Mouse (Mus musculus) forebrain, embryonic 14.5 days (tissue): ENCODE measurements at regions not wholly inside any gene's neighbourhood (a gene's known extent, or its start where the extent isn't known, plus 50 kb on each side); places are given as distances from the start of the nearest gene placed in this dataset.

Source experiments
- ATAC-seq: fragments of 200-750 bp; cut with Nextera tagmentation; 2 replicates; pipeline ENCODE4 v1.8.0; 2017; ENCODE audit warnings: mild to moderate bottlenecking, moderate library complexity
- DNase-seq: peaks from one replicate; pipeline ENCODE4 v3.0.0-alpha.2; 2015; ENCODE audit warnings: low spot score
- H3K27ac ChIP-seq: fragments of 300-500 bp; sonication (generic); 2 replicates; pipeline ENCODE4 v1.5.1; 2014; ENCODE audit warnings: low read depth, mild to moderate bottlenecking, control low read depth, low read length, moderate library complexity
- H3K27me3 ChIP-seq: fragments of 300-500 bp; sonication (generic); replicated peaks from 2 replicates; pipeline ENCODE4 v1.6.1; 2014; ENCODE audit warnings: low read length, control low read depth, mixed read lengths; ENCODE audit not compliant: control insufficient read depth, insufficient read depth
- H3K36me3 ChIP-seq: fragments of 300-500 bp; sonication (generic); 2 replicates; pipeline ENCODE4 v1.6.1; 2014; ENCODE audit warnings: low read length, control low read depth; ENCODE audit not compliant: control insufficient read depth, insufficient read depth
- H3K4me1 ChIP-seq: fragments of 300-500 bp; sonication (generic); 2 replicates; pipeline ENCODE4 v1.6.1; 2014; ENCODE audit warnings: antibody characterized with exemption, low read length, control low read depth; ENCODE audit not compliant: control insufficient read depth, insufficient read depth
- H3K4me2 ChIP-seq: fragments of 300-500 bp; sonication (generic); 2 replicates; pipeline ENCODE4 v1.6.1; 2014; ENCODE audit warnings: mild to moderate bottlenecking, control low read depth, low read length
- H3K4me3 ChIP-seq: fragments of 300-500 bp; sonication (generic); 2 replicates; pipeline ENCODE4 v1.5.1; 2014; ENCODE audit warnings: low read depth, low read length, control low read depth
- H3K9ac ChIP-seq: fragments of 300-500 bp; sonication (generic); 2 replicates; pipeline ENCODE4 v1.6.1; 2014; ENCODE audit warnings: mild to moderate bottlenecking, low read length, control low read depth, moderate library complexity
- H3K9me3 ChIP-seq: fragments of 300-500 bp; sonication (generic); replicated peaks from 2 replicates; pipeline ENCODE4 v1.6.1; 2016; ENCODE audit warnings: low read length, control low read depth, mixed read lengths; ENCODE audit not compliant: control insufficient read depth
- whole genome bisulfite sequencing: fragments of 180-500 bp; shearing (Covaris S2); extraction: QIAGEN DNeasy Blood & Tissue Kit; methylation state at CpG from one replicate; pipeline ENCODE4 v1.1.7; 2014; 5-methylcytosine and 5-hydroxymethylcytosine counted together

GRCm38 (mm10) chr12:77788273-77788672 is 405.8 kb upstream of the Gm6657 start:
- 74% methylated on average over 2 of the region's 2 CpGs for WGBS
- Histone ChIP-seq H3K27me3 (0 out of 2 replicates have a peak, but pooled peaks cover 5% of the 10 kb centered on the region), H3K4me1 (peaks cover 12% of the 10 kb centered on the region), H3K4me2 (no peak overlapping the region), H3K4me3 (no peak overlapping the region), H3K9me3 (no peaks in the 10 kb centered on the region), H3K27ac (no peak overlapping the region), H3K36me3 (no peaks in the 10 kb centered on the region), H3K9ac (no peak overlapping the region)
- DNase-seq = no peak
- no peak for ATAC-seq

GRCm38 (mm10) chr12:77789427-77789826 is 404.6 kb upstream of the Gm6657 start:
- H3K4me2 ChIP-seq = peak overlapping the region; percentile 52
- WGBS = 0% methylated on average over 7 of the region's 8 CpGs
- H3K9me3 ChIP-seq = no peaks in the 10 kb centered on the region
- H3K9ac ChIP-seq = peak overlapping the region; percentile 37
- 0 out of 2 replicates have a peak, but pooled peaks cover 5% of the 10 kb centered on the region for H3K27me3 ChIP-seq
- ATAC-seq (peak; percentile 79), DNase-seq (peak; percentile 65)
- H3K36me3 ChIP-seq = no peaks in the 10 kb centered on the region
- peak overlapping the region; percentile 22 for H3K4me3 ChIP-seq
- no peak overlapping the region for H3K27ac ChIP-seq
- H3K4me1 ChIP-seq = peaks cover 5% of the 10 kb centered on the region

GRCm38 (mm10) chr12:77789871-77790270 is 404.2 kb upstream of the Gm6657 start:
- no peak for DNase-seq
- H3K4me3 ChIP-seq = peak overlapping the region; percentile 22
- H3K36me3 ChIP-seq = no peaks in the 10 kb centered on the region
- ATAC-seq = no peak
- H3K9ac ChIP-seq = peak overlapping the region; percentile 37
- peaks cover 5% of the 10 kb centered on the region for H3K4me1 ChIP-seq
- 0 out of 2 replicates have a peak, but pooled peaks cover 5% of the 10 kb centered on the region for H3K27me3 ChIP-seq
- WGBS = 22% methylated on average over 14 of the region's 14 CpGs
- H3K9me3 ChIP-seq = no peaks in the 10 kb centered on the region
- H3K27ac ChIP-seq = no peak overlapping the region
- H3K4me2 ChIP-seq = peak overlapping the region; percentile 52

GRCm38 (mm10) chr12:77790891-77791672 is 403.0 kb upstream of the Gm6657 start:
- no peak for ATAC-seq
- H3K9me3 ChIP-seq = no peaks in the 10 kb centered on the region

GRCm38 (mm10) chr12:77798516-77798915 is 395.5 kb upstream of the Gm6657 start:
- Histone ChIP-seq H3K4me3 (no peak overlapping the region), H3K27ac (no peak overlapping the region), H3K4me1 (peaks cover 15% of the 10 kb centered on the region), H3K9ac (no peak overlapping the region), H3K4me2 (peak overlapping the region; percentile 35; the same call in 1 of the 2 replicates), H3K9me3 (no peaks in the 10 kb centered on the region), H3K36me3 (no peaks in the 10 kb centered on the region), H3K27me3 (no peaks in the 10 kb centered on the region)
- no peak for DNase-seq
- ATAC-seq = no peak
- 75% methylated on average over 4 of the region's 4 CpGs for WGBS

More at GRCm38 (mm10) chr12:77790891-77791672, 403.0 kb upstream of the Gm6657 start:
- 70% methylated on average over 13 of the region's 13 CpGs for WGBS
- Histone ChIP-seq H3K4me3 (no peak overlapping the region), H3K4me2 (no peak overlapping the region), H3K27me3 (0 out of 2 replicates have a peak, but pooled peaks cover 5% of the 10 kb centered on the region), H3K36me3 (no peaks in the 10 kb centered on the region), H3K9ac (no peak overlapping the region), H3K27ac (no peak overlapping the region), H3K4me1 (peaks cover 5% of the 10 kb centered on the region)
- no peak for DNase-seq

- Histone ChIP-seq H3K9ac (peak overlapping the region; percentile 40; the same call in 1 of the 2 replicates), H3K9me3 (no peaks in the 10 kb centered on the region), H3K4me1 (peaks cover 15% of the 10 kb centered on the region), H3K4me2 (peak overlapping the region; percentile 35), H3K4me3 (no peak overlapping the region), H3K36me3 (no peaks in the 10 kb centered on the region), H3K27me3 (no peaks in the 10 kb centered on the region), H3K27ac (no peak overlapping the region)
- ATAC-seq = peak; percentile 74
- WGBS = 28% methylated on average over 12 of the region's 12 CpGs
- peak; percentile 67 for DNase-seq
These were observed 394.8 kb upstream of the Gm6657 start for GRCm38 (mm10) chr12:77799134-77799770.

GRCm38 (mm10) chr12:77807674-77808073 is 386.4 kb upstream of the Gm6657 start:
- no peak overlapping the region for H3K9ac ChIP-seq
- WGBS = 91% methylated on average over 7 of the region's 7 CpGs
- ATAC-seq (no peak), DNase-seq (no peak)
- H3K4me1 ChIP-seq = no peaks in the 10 kb centered on the region
- H3K4me3 ChIP-seq = no peak overlapping the region
- no peaks in the 10 kb centered on the region for H3K27me3 ChIP-seq
- H3K27ac ChIP-seq = no peak overlapping the region
- no peak overlapping the region for H3K4me2 ChIP-seq
- H3K9me3 ChIP-seq = no peaks in the 10 kb centered on the region
- no peaks in the 10 kb centered on the region for H3K36me3 ChIP-seq

- Histone ChIP-seq H3K4me3 (no peak overlapping the region), H3K36me3 (no peaks in the 10 kb centered on the region), H3K27me3 (no peaks in the 10 kb centered on the region), H3K9ac (no peak overlapping the region), H3K4me2 (no peak overlapping the region), H3K4me1 (no peaks in the 10 kb centered on the region), H3K27ac (no peak overlapping the region), H3K9me3 (no peaks in the 10 kb centered on the region)
- ATAC-seq = no peak
- 46% methylated on average over 2 of the region's 2 CpGs for WGBS
- DNase-seq = peak; percentile 39
These were observed 382.8 kb upstream of the Gm6657 start for GRCm38 (mm10) chr12:77811276-77811675.

GRCm38 (mm10) chr12:77819456-77819855 is 374.6 kb upstream of the Gm6657 start:
- no peaks in the 10 kb centered on the region for H3K9me3 ChIP-seq
- DNase-seq = no peak
- no peaks in the 10 kb centered on the region for H3K36me3 ChIP-seq
- no peak overlapping the region for H3K4me2 ChIP-seq
- no peak for ATAC-seq
- H3K27ac ChIP-seq = no peak overlapping the region
- 95% methylated on average over 16 of the region's 16 CpGs for WGBS
- H3K27me3 ChIP-seq = no peaks in the 10 kb centered on the region
- H3K4me3 ChIP-seq = no peak overlapping the region
- no peak overlapping the region for H3K9ac ChIP-seq
- H3K4me1 ChIP-seq = no peaks in the 10 kb centered on the region
